Mouse (Mus musculus) mesoderm, embryonic 11.5 days (tissue): ENCODE results near the gene Wdr47.
"Not testable (repeated sequence)": the region's sequence is repeated elsewhere in the genome, so short reads cannot be mapped to it uniquely, and the experiment has no call there.

Source experiments
- DNase-seq: peaks from one replicate; pipeline ENCODE4 v3.0.0-alpha.2; 2012; ENCODE audit warnings: low read depth, low spot score

Gene Wdr47

GRCm38 (mm10) chr3:108634761-108635160 lies 43.7 kb downstream of the Wdr47 start:
- no peak for DNase-seq

GRCm38 (mm10) chr3:108639412-108639811 lies 48.3 kb downstream of the Wdr47 start:
- peak; percentile 4 for DNase-seq

- no peak for DNase-seq
These were observed 49.9 kb downstream of the Wdr47 start for GRCm38 (mm10) chr3:108640998-108641397.

GRCm38 (mm10) chr3:108644856-108645255 lies 53.8 kb downstream of the Wdr47 start:
- no peak for DNase-seq

GRCm38 (mm10) chr3:108646036-108646435 lies 55.0 kb downstream of the Wdr47 start:
- DNase-seq = no peak

GRCm38 (mm10) chr3:108647681-108648080 lies 56.6 kb downstream of the Wdr47 start:
- not testable (repeated sequence) for DNase-seq

- no peak for DNase-seq
These were observed 62.0 kb downstream of the Wdr47 start for GRCm38 (mm10) chr3:108652866-108653642.

- DNase-seq = peak; percentile 94
These were observed 62.8 kb downstream of the Wdr47 start, which contains the start of gene Clcc1 for GRCm38 (mm10) chr3:108653710-108654379. Clcc1 (plus strand) TSS chr3:108653913.

GRCm38 (mm10) chr3:108654566-108654965 lies 63.5 kb downstream of the Wdr47 start:
- DNase-seq = no peak

GRCm38 (mm10) chr3:108655486-108655885 lies 64.4 kb downstream of the Wdr47 start:
- no peak for DNase-seq

GRCm38 (mm10) chr3:108658612-108659011 lies 67.5 kb downstream of the Wdr47 start:
- DNase-seq = no peak

GRCm38 (mm10) chr3:108660941-108661340 lies 69.9 kb downstream of the Wdr47 start:
- DNase-seq = no peak

GRCm38 (mm10) chr3:108676616-108677015 lies 85.5 kb downstream of the Wdr47 start:
- DNase-seq = no peak

GRCm38 (mm10) chr3:108681004-108681403 lies 89.9 kb downstream of the Wdr47 start:
- no peak for DNase-seq

GRCm38 (mm10) chr3:108683597-108683996 lies 92.5 kb downstream of the Wdr47 start:
- not testable (repeated sequence) for DNase-seq

- no peak for DNase-seq
These were observed 94.6 kb downstream of the Wdr47 start for GRCm38 (mm10) chr3:108685701-108686100.

GRCm38 (mm10) chr3:108689015-108689441 lies 97.9 kb downstream of the Wdr47 start:
- DNase-seq = no peak

- no peak for DNase-seq
These were observed 98.4 kb downstream of the Wdr47 start for GRCm38 (mm10) chr3:108689446-108689845.

GRCm38 (mm10) chr3:108689979-108690378 lies 98.9 kb downstream of the Wdr47 start:
- DNase-seq = no peak

GRCm38 (mm10) chr3:108694321-108694720 lies 103.2 kb downstream of the Wdr47 start:
- no peak for DNase-seq
